Mouse (Mus musculus): Measurements from ENCODE around the gene Tnik. TPM values are rescaled to one million over a fixed set of nuclear protein-coding genes. Genes with fewer than 3 reads are reported as not detected.

Gene Tnik
- polyA plus RNA-seq, 1 experiment, result 2.3 TPM

DNA sequence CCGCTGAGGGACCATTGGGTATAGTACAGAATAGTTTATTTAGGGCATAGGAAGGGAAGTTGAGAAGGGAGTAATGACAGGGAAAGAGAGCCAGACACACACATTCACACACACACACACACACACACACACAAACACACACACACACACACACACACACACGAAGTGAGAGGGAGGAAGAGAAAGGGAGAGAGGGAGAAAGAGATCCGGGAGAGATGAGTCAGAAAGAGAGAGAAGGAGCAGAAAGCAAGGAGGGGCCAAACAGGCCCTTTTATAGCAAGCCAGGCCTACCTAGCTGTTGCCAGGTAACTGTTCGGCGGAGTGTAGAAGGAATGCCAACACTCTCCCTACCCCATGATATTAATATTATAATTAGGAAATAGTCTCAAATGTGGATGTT lies 324.8 kb downstream of the Tnik start:
- H3K9ac ChIP-seq (ENCODE audit: low read depth, poor library complexity, severe bottlenecking), result no peak overlapping the region
- H3K9me3 ChIP-seq (replicated peaks; ENCODE audit: control insufficient read depth, insufficient read depth, low read length, poor library complexity, severe bottlenecking), result no peaks in the 10 kb centered on the region
- no peak overlapping the region for H3K27ac ChIP-seq (ENCODE audit: insufficient read depth, low read length)
- H3K36me3 ChIP-seq (ENCODE audit: control insufficient read depth, insufficient read depth, low read length, poor library complexity, severe bottlenecking), result no peaks in the 10 kb centered on the region
- no peak overlapping the region for H3K4me3 ChIP-seq (ENCODE audit: low read depth, low read length)
- no peaks in the 10 kb centered on the region for H3K27me3 ChIP-seq (ENCODE audit: control insufficient read depth, insufficient read depth, low read length, poor library complexity, severe bottlenecking)
- no peaks in the 10 kb centered on the region for H3K4me1 ChIP-seq (ENCODE audit: control insufficient read depth, insufficient read depth, low read length)
- no peak for TF ChIP-seq POLR2A (IDR thresholded peaks at IDR 0.05; ENCODE audit: insufficient read depth, low read length)
- TF ChIP-seq EP300 (IDR thresholded peaks at IDR 0.05; ENCODE audit: insufficient read depth, low read depth, low read length), result no peak
- no peak for TF ChIP-seq CTCF (IDR thresholded peaks at IDR 0.05; ENCODE audit: low read depth, low read length)

DNA sequence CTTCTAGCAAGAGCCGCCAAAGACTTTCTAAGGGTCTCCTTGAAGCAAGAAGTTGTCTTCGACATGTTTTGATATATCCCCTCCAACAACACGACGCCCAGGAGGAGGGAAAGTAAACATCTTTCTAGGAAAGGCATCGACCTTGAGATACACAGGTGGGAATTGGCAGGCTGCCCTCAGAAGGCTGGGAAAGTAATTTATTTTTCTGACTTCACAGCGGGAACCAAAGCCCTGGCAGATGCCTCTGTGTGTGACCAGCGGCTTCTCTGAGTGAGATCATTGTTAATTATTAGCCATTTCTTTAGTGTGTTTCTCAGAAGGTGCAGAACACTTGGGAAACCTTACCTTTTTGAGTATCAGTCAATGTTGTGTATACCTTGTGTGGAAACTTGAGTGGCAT lies 328.3 kb downstream of the Tnik start:
- H3K4me1 ChIP-seq (ENCODE audit: control insufficient read depth, insufficient read depth, low read length), result no peaks in the 10 kb centered on the region

DNA sequence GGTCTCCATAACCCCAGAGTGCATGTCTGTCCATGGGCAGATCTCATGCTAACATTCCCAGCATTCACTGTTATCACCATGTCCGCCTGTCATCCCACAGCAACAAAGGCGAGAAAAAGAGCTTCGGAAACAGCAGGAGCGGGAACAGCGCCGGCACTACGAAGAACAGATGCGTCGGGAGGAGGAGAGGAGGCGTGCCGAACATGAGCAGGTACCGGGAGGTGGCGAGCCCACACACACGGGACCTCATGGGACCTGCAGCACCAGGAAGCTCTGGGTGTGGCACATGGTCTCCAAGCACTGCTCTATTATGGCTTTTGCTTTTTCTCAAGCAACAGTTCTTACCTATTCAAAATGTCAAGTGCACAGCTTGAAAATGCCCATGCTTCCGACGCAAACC lies 330.9 kb downstream of the Tnik start:
- Histone ChIP-seq H3K4me1 (ENCODE audit: control insufficient read depth, insufficient read depth, low read length) (no peaks in the 10 kb centered on the region), H3K9ac (ENCODE audit: low read depth, poor library complexity, severe bottlenecking) (no peak overlapping the region), H3K4me3 (ENCODE audit: low read depth, low read length) (no peak overlapping the region), H3K9me3 (replicated peaks; ENCODE audit: control insufficient read depth, insufficient read depth, low read length, poor library complexity, severe bottlenecking) (no peaks in the 10 kb centered on the region), H3K36me3 (ENCODE audit: control insufficient read depth, insufficient read depth, low read length, poor library complexity, severe bottlenecking) (no peaks in the 10 kb centered on the region), H3K27me3 (ENCODE audit: control insufficient read depth, insufficient read depth, low read length, poor library complexity, severe bottlenecking) (no peaks in the 10 kb centered on the region), H3K27ac (ENCODE audit: insufficient read depth, low read length) (no peak overlapping the region)
- TF ChIP-seq CTCF (IDR thresholded peaks at IDR 0.05; ENCODE audit: low read depth, low read length) (no peak), POLR2A (IDR thresholded peaks at IDR 0.05; ENCODE audit: insufficient read depth, low read length) (no peak), EP300 (IDR thresholded peaks at IDR 0.05; ENCODE audit: insufficient read depth, low read depth, low read length) (no peak)

More for the DNA sequence above, 328.3 kb downstream of the Tnik start:
- H3K4me3 ChIP-seq (ENCODE audit: low read depth, low read length), result no peak overlapping the region
- no peaks in the 10 kb centered on the region for H3K36me3 ChIP-seq (ENCODE audit: control insufficient read depth, insufficient read depth, low read length, poor library complexity, severe bottlenecking)
- H3K27ac ChIP-seq (ENCODE audit: insufficient read depth, low read length), result no peak overlapping the region
- H3K9me3 ChIP-seq (replicated peaks; ENCODE audit: control insufficient read depth, insufficient read depth, low read length, poor library complexity, severe bottlenecking), result no peaks in the 10 kb centered on the region
- no peak for TF ChIP-seq CTCF (IDR thresholded peaks at IDR 0.05; ENCODE audit: low read depth, low read length)
- H3K27me3 ChIP-seq (ENCODE audit: control insufficient read depth, insufficient read depth, low read length, poor library complexity, severe bottlenecking), result no peaks in the 10 kb centered on the region
- no peak overlapping the region for H3K9ac ChIP-seq (ENCODE audit: low read depth, poor library complexity, severe bottlenecking)

DNA sequence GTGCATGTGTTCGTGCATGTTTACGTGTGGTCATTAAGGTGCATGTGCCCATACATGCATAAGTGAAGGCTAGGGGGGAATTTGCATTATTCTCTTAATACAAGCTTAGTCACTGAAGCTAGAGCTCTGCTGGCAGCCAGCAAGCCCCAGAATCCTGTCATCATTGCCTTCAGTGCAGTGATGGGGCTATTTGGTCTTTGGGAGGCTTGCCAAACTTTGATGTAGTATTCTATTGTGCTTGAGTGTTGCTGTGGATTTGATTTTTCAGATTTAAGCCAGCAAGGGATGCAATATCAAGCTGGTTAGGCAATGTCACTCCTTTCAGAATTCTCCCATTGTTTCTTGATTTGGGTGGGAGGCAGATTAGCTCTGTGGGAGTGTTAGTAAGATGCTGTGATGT lies 336.5 kb downstream of the Tnik start:
- TF ChIP-seq CTCF (IDR thresholded peaks at IDR 0.05; ENCODE audit: low read depth, low read length) (no peak), POLR2A (IDR thresholded peaks at IDR 0.05; ENCODE audit: insufficient read depth, low read length) (no peak), EP300 (IDR thresholded peaks at IDR 0.05; ENCODE audit: insufficient read depth, low read depth, low read length) (no peak)
- no peaks in the 10 kb centered on the region for H3K4me1 ChIP-seq (ENCODE audit: control insufficient read depth, insufficient read depth, low read length)
- H3K9me3 ChIP-seq (replicated peaks; ENCODE audit: control insufficient read depth, insufficient read depth, low read length, poor library complexity, severe bottlenecking), result no peaks in the 10 kb centered on the region
- no peaks in the 10 kb centered on the region for H3K27me3 ChIP-seq (ENCODE audit: control insufficient read depth, insufficient read depth, low read length, poor library complexity, severe bottlenecking)
- no peaks in the 10 kb centered on the region for H3K36me3 ChIP-seq (ENCODE audit: control insufficient read depth, insufficient read depth, low read length, poor library complexity, severe bottlenecking)
- H3K4me3 ChIP-seq (ENCODE audit: low read depth, low read length), result no peak overlapping the region
- no peak overlapping the region for H3K27ac ChIP-seq (ENCODE audit: insufficient read depth, low read length)
- no peak overlapping the region for H3K9ac ChIP-seq (ENCODE audit: low read depth, poor library complexity, severe bottlenecking)

DNA sequence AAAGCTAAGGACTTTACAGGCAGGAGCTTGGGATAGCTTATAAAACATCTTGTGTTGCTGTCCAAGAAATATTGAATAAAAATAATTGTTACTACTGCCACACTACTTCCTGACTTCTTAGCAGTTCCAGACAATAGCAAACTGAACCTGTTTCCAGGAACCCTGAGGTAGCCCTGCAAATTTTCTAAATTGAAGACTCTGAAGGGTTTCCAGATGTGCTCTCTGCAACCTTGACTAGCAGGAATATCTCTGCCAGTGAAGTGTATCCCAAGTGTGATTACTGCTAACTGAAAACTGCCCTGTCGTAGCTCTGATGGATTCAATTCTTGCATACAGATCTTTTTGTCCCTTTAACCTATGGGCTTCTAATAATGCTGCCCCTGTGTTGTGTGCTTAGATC lies 343.7 kb downstream of the Tnik start:
- H3K4me1 ChIP-seq (ENCODE audit: control insufficient read depth, insufficient read depth, low read length), result no peaks in the 10 kb centered on the region
- no peaks in the 10 kb centered on the region for H3K9me3 ChIP-seq (replicated peaks; ENCODE audit: control insufficient read depth, insufficient read depth, low read length, poor library complexity, severe bottlenecking)
- H3K4me3 ChIP-seq (ENCODE audit: low read depth, low read length), result no peak overlapping the region
- H3K9ac ChIP-seq (ENCODE audit: low read depth, poor library complexity, severe bottlenecking), result no peak overlapping the region
- no peak for TF ChIP-seq CTCF (IDR thresholded peaks at IDR 0.05; ENCODE audit: low read depth, low read length)
- no peak for TF ChIP-seq EP300 (IDR thresholded peaks at IDR 0.05; ENCODE audit: insufficient read depth, low read depth, low read length)
- no peak for TF ChIP-seq POLR2A (IDR thresholded peaks at IDR 0.05; ENCODE audit: insufficient read depth, low read length)
- no peaks in the 10 kb centered on the region for H3K36me3 ChIP-seq (ENCODE audit: control insufficient read depth, insufficient read depth, low read length, poor library complexity, severe bottlenecking)
- H3K27me3 ChIP-seq (ENCODE audit: control insufficient read depth, insufficient read depth, low read length, poor library complexity, severe bottlenecking), result no peaks in the 10 kb centered on the region
- no peak overlapping the region for H3K27ac ChIP-seq (ENCODE audit: insufficient read depth, low read length)

DNA sequence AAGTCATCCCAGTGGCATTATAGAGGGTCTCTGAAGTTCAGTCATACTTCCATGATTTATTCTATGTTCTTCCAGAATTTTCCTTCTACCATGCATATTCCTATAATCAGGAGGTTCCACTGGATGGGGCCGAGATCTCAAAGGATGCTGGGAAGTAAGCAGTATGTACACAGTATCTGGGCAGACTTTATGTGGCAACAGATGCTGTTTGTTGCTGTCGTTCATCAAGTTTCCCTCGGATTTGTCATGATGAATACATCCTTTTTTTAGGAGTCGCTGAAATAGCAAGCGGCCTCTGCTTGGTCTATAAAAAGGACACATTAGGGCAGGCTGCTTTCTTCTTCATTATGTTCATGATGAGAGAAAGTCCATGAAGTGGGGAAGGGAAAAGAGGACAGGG lies 349.3 kb downstream of the Tnik start:
- Histone ChIP-seq H3K4me1 (ENCODE audit: control insufficient read depth, insufficient read depth, low read length) (no peaks in the 10 kb centered on the region), H3K36me3 (ENCODE audit: control insufficient read depth, insufficient read depth, low read length, poor library complexity, severe bottlenecking) (no peaks in the 10 kb centered on the region), H3K9ac (ENCODE audit: low read depth, poor library complexity, severe bottlenecking) (no peak overlapping the region)

More for the DNA sequence above, 349.3 kb downstream of the Tnik start:
- Histone ChIP-seq H3K9me3 (replicated peaks; ENCODE audit: control insufficient read depth, insufficient read depth, low read length, poor library complexity, severe bottlenecking) (no peaks in the 10 kb centered on the region), H3K4me3 (ENCODE audit: low read depth, low read length) (no peak overlapping the region), H3K27ac (ENCODE audit: insufficient read depth, low read length) (no peak overlapping the region), H3K27me3 (ENCODE audit: control insufficient read depth, insufficient read depth, low read length, poor library complexity, severe bottlenecking) (no peaks in the 10 kb centered on the region)
- TF ChIP-seq CTCF (IDR thresholded peaks at IDR 0.05; ENCODE audit: low read depth, low read length), result no peak
- no peak for TF ChIP-seq POLR2A (IDR thresholded peaks at IDR 0.05; ENCODE audit: insufficient read depth, low read length)
- no peak for TF ChIP-seq EP300 (IDR thresholded peaks at IDR 0.05; ENCODE audit: insufficient read depth, low read depth, low read length)
